Mouse (Mus musculus) Patski (cell line): ENCODE measurements around the gene Bcl7c. TPM values are rescaled to one million over a fixed set of nuclear protein-coding genes. Genes with fewer than 3 reads are reported as not detected.
A peak's percentile ranks its signal among the peaks of the same experiment; 100 is the strongest.

ENCODE experiments used
- ATAC-seq: fragments of 100-300 bp; one replicate; pipeline ENCODE4 v1.8.0; 2021
- CTCF ChIA-PET: fragments of 350-600 bp; sonication (Branson Sonifier 250); formaldehyde crosslinking; loops from one replicate; lab custom pipeline; 2022; ENCODE audit warnings: inconsistent platforms; lab: Charles Lee
- POLR2A ChIA-PET: fragments of 350-600 bp; sonication (Branson Sonifier 250); formaldehyde crosslinking; loops from one replicate; lab custom pipeline; 2022; ENCODE audit warnings: antibody characterized with exemption, inconsistent platforms; lab: Charles Lee
- DNase-seq: peaks from one replicate; pipeline ENCODE4 v3.0.0-alpha.2; 2011; ENCODE audit warnings: low read depth, low spot score
- H3K27me3 ChIP-seq: fragments of 371-371 bp; one replicate; pipeline ENCODE4 v1.5.1; 2021
- CTCF ChIP-seq: fragments of 100-300 bp; IDR thresholded peaks from one replicate; pipeline ENCODE4 v1.5.1; 2021
- in situ Hi-C: fragments of 300-500 bp; cut with MboI; formaldehyde crosslinking; loops from 3 replicates; pipeline ENCODE4 v1.11.1; 2018; ENCODE audit warnings: low pct_unique_long_range_greater_than_20kb, mixed read lengths
- polyA plus RNA-seq: library from polyadenylated mRNA; unstranded; gene quantifications from one replicate; pipeline ENCODE4 v1.2.3, GENCODE M21; 2021

Gene Bcl7c
- polyA plus RNA-seq, 1 experiment from 2014 or later, result 53.6 TPM

- in situ Hi-C loops, result no loop called here
- no peaks in the 10 kb centered on the region for H3K27me3 ChIP-seq
- ChIA-PET POLR2A (interaction anchor here (0.8 to 1.6 kb wide), 5 partner anchors 10 to 97 kb away, joined by 4 to 7 read pairs (median 4); no protein-coding TSS in a partner anchor), CTCF (interaction anchor here (1.1 kb wide), 1 partner anchor 42 kb away, joined by 3 read pairs; no protein-coding TSS in a partner anchor)
- TF ChIP-seq CTCF, result no peak
- peak; percentile 15 for ATAC-seq
- no peak for DNase-seq
Measured at GRCm38 (mm10) chr7:127614511-127614890, 94.2 kb downstream of the Bcl7c start.

GRCm38 (mm10) chr7:127614091-127614490 lies 94.6 kb downstream of the Bcl7c start:
- DNase-seq, result no peak
- H3K27me3 ChIP-seq, result no peaks in the 10 kb centered on the region
- in situ Hi-C loops, result no loop called here
- TF ChIP-seq CTCF, result no peak
- ATAC-seq, result no peak
- ChIA-PET POLR2A (interaction anchor here (0.8 to 1.6 kb wide), 2 partner anchors 10 to 23 kb away, joined by 4 to 7 read pairs; no protein-coding TSS in a partner anchor), CTCF (interaction anchor here (1.1 kb wide), 1 partner anchor 43 kb away, joined by 3 read pairs; no protein-coding TSS in a partner anchor)

- ChIA-PET POLR2A (interaction anchor here (0.6 to 1.6 kb wide), 2 partner anchors 9 to 49 kb away, joined by 3 to 7 read pairs; no protein-coding TSS in a partner anchor), CTCF (interaction anchor here (1.1 to 1.4 kb wide), 2 partner anchors 26 to 43 kb away, joined by 3 to 4 read pairs; no protein-coding TSS in a partner anchor)
- DNase-seq (no peak), ATAC-seq (no peak)
- TF ChIP-seq CTCF, result no peak
- in situ Hi-C loops, result no loop called here
- no peaks in the 10 kb centered on the region for H3K27me3 ChIP-seq
Measured at GRCm38 (mm10) chr7:127613501-127613900, 95.2 kb downstream of the Bcl7c start.

- ChIA-PET CTCF (no interaction called here), POLR2A (no interaction called here)
- in situ Hi-C loops, result no loop called here
- no peaks in the 10 kb centered on the region for H3K27me3 ChIP-seq
- TF ChIP-seq CTCF, result no peak
- ATAC-seq (no peak), DNase-seq (no peak)
Measured at GRCm38 (mm10) chr7:127611561-127611960, 97.2 kb downstream of the Bcl7c start.

Other genes with a start within 250 kb of the Bcl7c start
- gene Prr14, start 249.3 kb downstream of the Bcl7c start, polyA plus RNA-seq, result 71.9 TPM
- 50.1 TPM for gene Fbrs, start 229.7 kb downstream of the Bcl7c start, polyA plus RNA-seq
- 22.8 TPM for gene Srcap, start 196.9 kb downstream of the Bcl7c start, polyA plus RNA-seq
- 21.1 TPM for gene Gm42715, start 189.3 kb downstream of the Bcl7c start, polyA plus RNA-seq
- gene Tmem265, start 147.5 kb downstream of the Bcl7c start, polyA plus RNA-seq, result not detected
- gene Phkg2, start 135.6 kb downstream of the Bcl7c start, polyA plus RNA-seq, result 48.6 TPM
- 22.0 TPM for gene Ccdc189, start 120.3 kb downstream of the Bcl7c start, polyA plus RNA-seq
- 42.7 TPM for gene Rnf40, start 120.2 kb downstream of the Bcl7c start, polyA plus RNA-seq
- 20.6 TPM for gene Zfp629, start 93.1 kb downstream of the Bcl7c start, polyA plus RNA-seq
- 10.8 TPM for gene Ctf1, start 3.8 kb upstream of the Bcl7c start, polyA plus RNA-seq
- gene Ctf2, start 23.2 kb upstream of the Bcl7c start, polyA plus RNA-seq, result 0.09 TPM
- 38.6 TPM for gene Fbxl19, start 35.6 kb upstream of the Bcl7c start, polyA plus RNA-seq
- gene Orai3, start 60.9 kb upstream of the Bcl7c start, polyA plus RNA-seq, result 25.8 TPM
- 30.0 TPM for gene Setd1a, start 67.7 kb upstream of the Bcl7c start, polyA plus RNA-seq
- gene Gm49388, start 76.7 kb upstream of the Bcl7c start, polyA plus RNA-seq, result 4.5 TPM
- 30.1 TPM for gene Hsd3b7, start 91.7 kb upstream of the Bcl7c start, polyA plus RNA-seq
- 133 TPM for gene Stx4a, start 115.4 kb upstream of the Bcl7c start, polyA plus RNA-seq
- gene Stx1b, start 115.6 kb upstream of the Bcl7c start, polyA plus RNA-seq, result 0.23 TPM
- 22.3 TPM for gene Zfp646, start 167.3 kb upstream of the Bcl7c start, polyA plus RNA-seq
- 8.9 TPM for gene Zfp668, start 167.9 kb upstream of the Bcl7c start, polyA plus RNA-seq
- 0.45 TPM for gene Prss53, start 182.0 kb upstream of the Bcl7c start, polyA plus RNA-seq
- not detected for gene Gm21974, start 186.5 kb upstream of the Bcl7c start, polyA plus RNA-seq
- gene Vkorc1, start 186.7 kb upstream of the Bcl7c start, polyA plus RNA-seq, result 77.0 TPM
- gene Bckdk, start 195.1 kb upstream of the Bcl7c start, polyA plus RNA-seq, result 75.7 TPM
- gene Kat8, start 203.6 kb upstream of the Bcl7c start, polyA plus RNA-seq, result 22.1 TPM
- 0.05 TPM for gene Prss8, start 221.2 kb upstream of the Bcl7c start, polyA plus RNA-seq
- 6.8 TPM for gene Prss36, start 237.8 kb upstream of the Bcl7c start, polyA plus RNA-seq